Mouse (Mus musculus): ENCODE data around the gene Chmp2a.

Gene Chmp2a

DNA sequence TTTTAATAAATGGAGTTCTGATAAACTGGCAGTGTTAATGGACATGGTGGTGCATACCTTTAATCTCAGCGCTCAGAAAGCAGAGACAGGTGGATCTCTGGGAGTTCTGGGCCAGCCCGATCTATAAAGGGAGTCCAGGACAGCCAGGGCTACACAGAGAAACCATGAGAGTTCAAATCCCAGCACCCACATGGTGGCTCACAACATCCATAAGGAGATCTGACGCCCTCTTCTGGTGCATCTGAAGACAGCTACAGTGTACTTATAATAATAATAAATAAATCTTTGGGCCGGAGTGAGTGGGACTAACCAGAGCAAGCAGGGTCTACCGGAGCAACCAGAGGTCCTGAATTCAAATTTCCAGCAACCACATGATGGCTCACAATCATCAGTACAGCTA lies 31.2 kb downstream of the Chmp2a start:
- peak; percentile 49 for DNase-seq (ENCODE audit: low read depth, low spot score)

DNA sequence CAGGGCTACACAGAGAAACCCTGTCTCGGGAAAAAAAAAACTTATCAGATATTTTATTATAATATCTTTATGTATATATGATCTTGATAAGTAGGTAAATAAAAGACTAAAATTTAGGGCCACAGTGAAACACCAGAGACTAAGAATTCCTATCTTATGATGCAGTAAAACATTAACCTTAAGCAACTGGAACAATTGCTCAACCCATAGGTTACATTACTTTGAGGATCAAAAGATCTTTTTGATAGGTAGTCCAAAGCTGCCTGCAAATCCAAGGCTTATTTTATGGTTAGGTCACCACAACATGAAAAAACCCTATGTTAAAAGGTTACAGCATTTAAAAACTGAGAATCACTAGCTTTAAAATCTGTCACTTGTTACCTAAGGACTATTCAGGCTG lies 33.0 kb downstream of the Chmp2a start:
- no peak for DNase-seq (ENCODE audit: low read depth, low spot score)

DNA sequence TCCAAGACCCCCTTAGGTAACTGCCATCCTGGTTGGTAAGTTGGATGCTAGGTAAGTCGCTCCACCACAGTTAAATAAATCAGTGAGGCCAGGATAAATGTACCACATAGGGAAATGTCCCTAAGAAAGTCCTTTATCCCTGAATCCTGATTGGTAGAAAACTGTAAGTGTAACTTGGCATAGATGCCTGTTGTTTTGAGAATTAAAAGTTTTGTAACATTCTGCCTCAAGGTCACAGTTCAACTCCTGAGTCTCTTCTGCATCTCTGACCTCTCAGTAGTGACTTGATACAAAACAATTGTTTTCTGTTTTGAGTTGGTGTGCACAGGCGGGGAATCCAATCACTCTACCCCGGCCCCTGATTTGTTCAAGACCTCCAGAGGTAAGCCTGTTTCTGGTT lies 35.8 kb downstream of the Chmp2a start, which contains the start of gene Trim28:
TSS of gene Trim28 (plus strand) at position 264 of the 400 bp plus-strand sequence.
- DNase-seq (ENCODE audit: low read depth, low spot score): no peak

DNA sequence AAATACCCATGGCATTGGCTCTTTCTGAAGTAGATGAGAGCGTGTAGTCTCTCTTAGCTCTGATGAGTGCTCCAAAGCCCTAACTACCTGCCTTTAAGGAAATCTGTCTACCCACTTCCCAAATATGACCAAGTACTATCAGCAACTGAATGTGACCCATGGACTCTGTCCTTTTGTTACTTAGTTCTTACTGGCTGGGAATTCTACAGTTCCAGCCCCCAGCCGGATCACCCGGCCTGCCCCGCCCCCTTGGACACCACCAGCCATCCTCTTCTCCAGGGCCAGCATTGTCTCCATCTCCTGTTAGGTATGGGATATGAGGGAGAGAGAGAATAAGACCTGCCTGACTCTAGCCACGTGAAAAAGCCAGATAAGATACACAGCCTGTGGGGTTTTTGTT lies 36.6 kb downstream of the Chmp2a start, which contains the start of gene Slc27a5:
TSS of gene Slc27a5 (minus strand) at position 140 of the 400 bp plus-strand sequence.
- DNase-seq (ENCODE audit: low read depth, low spot score): no peak

DNA sequence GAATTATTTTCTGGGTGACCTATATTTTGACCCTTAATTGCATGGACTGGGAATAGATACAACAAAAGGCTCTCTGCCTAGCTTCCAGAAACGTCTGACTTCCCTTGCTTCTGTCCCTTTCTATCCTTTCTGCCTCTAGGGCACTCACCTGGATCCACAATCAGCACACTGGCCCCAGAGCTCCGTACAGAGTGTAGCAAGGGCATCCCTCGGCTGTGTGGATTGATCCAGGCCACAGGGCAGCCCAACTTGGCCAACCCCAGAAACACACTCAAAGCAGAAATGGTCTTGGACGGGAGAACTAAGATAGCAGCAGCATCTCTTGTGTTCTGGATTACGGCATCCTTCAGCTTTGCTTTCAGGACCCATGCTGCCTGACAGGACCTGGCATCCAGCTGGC lies 37.4 kb downstream of the Chmp2a start:
- DNase-seq (ENCODE audit: low read depth, low spot score): no peak

DNA sequence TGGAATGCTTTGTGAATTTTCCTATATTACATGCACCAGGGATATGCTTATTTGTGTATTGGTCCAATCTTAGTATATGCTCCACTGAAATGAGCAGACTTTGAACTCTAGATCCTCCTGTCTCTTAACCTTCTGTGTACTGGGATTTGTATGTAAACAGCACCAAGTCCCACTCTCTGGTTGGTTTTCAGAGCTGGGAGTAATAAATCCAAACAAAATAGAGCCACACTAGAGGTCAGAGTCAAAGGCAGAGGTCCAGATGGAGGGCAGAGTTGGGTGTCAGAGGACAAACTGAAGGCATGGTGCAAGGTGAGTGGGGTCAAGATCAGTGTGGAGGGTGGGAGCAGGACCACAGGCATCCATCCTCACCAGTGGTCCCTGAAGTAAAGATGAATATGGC lies 38.7 kb downstream of the Chmp2a start:
- DNase-seq (ENCODE audit: low read depth, low spot score): no peak

DNA sequence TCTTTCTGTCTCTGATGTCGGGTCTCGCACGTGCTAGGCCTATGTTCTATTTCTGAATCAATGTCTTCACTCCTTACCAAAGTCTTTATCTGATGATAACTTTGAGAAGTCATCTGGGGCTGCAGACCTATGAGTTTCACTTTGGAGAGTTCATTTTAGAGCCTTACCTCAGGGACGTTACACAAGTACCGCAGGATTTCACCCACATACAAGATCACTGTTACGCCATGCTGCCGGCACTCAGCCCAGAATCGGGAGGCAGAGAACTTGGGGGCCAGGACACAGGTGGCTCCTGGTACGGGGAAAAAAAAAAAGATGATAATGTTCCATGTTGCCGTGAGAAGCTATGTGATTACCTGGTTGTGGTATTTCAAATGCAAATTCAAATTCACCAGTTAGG lies 41.5 kb downstream of the Chmp2a start:
- DNase-seq (ENCODE audit: low read depth, low spot score): no peak

DNA sequence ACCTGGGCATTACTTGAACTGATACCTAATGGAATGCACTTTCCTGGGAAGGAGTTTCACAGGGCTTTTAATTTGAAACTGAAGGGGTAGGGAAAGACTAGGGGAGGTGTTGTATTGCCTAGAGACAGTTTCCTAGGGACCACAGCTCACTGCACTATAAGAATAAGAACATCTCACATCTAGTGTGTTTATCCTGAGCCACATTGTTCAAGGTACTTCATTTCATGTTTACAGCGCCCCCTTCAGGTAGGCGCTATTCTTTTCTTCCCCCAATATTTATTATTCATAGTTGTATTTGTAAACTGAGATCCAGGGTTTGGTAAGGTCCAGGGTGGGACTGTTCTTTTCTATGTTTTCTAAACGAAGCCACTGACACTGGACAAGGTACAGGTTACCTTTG lies 42.4 kb downstream of the Chmp2a start:
- DNase-seq (ENCODE audit: low read depth, low spot score): peak; percentile 78

DNA sequence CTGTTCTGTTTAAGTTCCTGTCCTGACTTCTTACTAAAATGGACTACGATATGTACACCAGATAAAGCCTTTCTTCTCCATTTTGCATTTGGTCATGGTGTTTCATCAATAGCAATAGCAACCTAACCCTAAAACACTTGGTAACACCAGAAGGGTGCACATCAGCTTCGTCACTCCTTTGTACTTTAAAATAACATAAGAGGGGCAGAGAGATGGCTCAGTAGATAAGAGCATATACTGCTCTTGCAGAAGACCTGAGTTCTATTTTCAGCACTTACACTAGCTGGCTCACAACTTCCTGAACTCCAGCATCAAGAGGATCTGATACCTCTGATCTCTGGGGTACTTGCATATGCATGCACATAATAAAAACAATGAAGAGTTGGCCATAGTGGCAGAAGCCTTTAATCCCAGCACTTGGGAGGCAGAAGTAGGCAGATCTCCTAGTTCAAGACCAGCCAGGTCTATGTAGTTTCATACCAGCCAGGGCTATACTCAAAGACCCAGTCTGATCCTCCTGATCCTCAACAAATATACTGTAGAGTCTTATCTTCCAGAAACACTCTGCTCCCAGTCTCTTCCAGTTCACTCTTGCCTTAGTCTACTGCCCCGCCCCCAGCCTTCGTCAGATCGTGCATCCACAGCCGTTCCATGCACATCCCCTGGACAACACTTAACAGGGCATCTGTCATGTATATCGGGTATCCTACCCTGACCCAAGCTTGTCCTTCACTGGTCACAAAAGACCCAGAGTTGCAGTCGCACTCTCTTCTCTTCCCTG lies 47.0 kb downstream of the Chmp2a start:
- DNase-seq (ENCODE audit: low read depth, low spot score): no peak

DNA sequence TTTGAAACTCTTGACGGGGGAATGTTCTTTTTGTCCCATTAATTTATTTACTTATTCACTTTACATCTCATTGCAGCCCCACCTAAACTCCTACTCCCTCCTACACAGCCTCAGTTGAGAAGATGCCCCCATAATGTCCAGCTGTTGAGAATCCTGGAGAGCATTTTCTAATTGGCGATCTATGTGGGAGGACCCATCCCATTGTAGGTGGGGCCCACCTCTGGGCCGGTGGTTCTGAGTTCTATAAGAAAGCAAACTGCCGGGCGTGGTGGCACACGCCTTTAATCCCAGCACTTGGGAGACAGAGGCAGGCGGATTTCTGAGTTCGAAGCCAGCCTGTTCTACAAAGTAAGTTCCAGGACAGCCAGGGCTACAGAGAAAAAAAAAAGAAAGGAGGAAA lies 47.7 kb downstream of the Chmp2a start:
- DNase-seq (ENCODE audit: low read depth, low spot score): peak; percentile 76

DNA sequence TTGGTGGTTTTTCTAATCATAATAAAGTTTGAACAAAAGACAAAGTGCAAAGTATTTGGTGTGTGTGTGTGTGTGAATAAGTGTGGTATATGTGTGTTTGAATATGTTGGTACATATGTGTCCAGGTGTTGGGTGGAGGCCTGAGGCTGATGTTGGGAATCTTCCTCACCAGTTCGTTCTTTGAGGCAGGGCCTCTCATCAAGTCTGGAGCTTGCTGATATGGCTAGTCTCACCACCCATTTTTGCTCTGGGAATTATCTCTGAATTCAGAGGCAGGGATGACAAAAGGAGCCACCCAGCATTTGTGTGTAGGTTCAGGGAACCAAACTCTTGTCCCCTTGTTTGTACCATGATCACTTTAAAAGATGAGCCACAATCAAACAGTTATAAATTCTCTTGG lies 48.9 kb downstream of the Chmp2a start:
- no peak for DNase-seq (ENCODE audit: low read depth, low spot score)
